Mouse (Mus musculus) erythroblast, embryonic 14.5 days (primary cell): ENCODE results near the gene Rragd. TPM values are rescaled to one million over a fixed set of nuclear protein-coding genes. Genes with fewer than 3 reads are reported as not detected.

Experiments used
- H3K27me3 ChIP-seq: 2 replicates; pipeline ENCODE4 v1.6.1; 2012; ENCODE audit warnings: inconsistent platforms; ENCODE audit not compliant: control insufficient read depth
- H3K36me3 ChIP-seq: 2 replicates; pipeline ENCODE4 v1.6.1; 2012; ENCODE audit warnings: mild to moderate bottlenecking, inconsistent platforms; ENCODE audit not compliant: control insufficient read depth
- H3K4me1 ChIP-seq: 2 replicates; pipeline ENCODE4 v1.6.1; 2012; ENCODE audit warnings: inconsistent platforms; ENCODE audit not compliant: control insufficient read depth
- H3K4me3 ChIP-seq: replicated peaks from 2 replicates; pipeline ENCODE3; 2012; ENCODE audit warnings: moderate library complexity, mild to moderate bottlenecking, inconsistent platforms
- H3K9me3 ChIP-seq: 2 replicates; pipeline ENCODE4 v1.6.1; 2012; ENCODE audit warnings: low read length, inconsistent platforms, mixed read lengths; ENCODE audit not compliant: control insufficient read depth
- GATA1 ChIP-seq: IDR thresholded peaks from 2 replicates; pipeline ENCODE4 v1.6.1; 2012; ENCODE audit warnings: low read length, inconsistent platforms, mixed read lengths
- TAL1 ChIP-seq: IDR thresholded peaks from 3 replicates; pipeline ENCODE4 v1.6.1; 2012; ENCODE audit warnings: low read length, inconsistent platforms, mixed read lengths
- polyA plus RNA-seq: library from polyadenylated mRNA; stranded (reverse); fragments of >175 nt; gene quantifications from 2 replicates; pipeline ENCODE4 v1.2.3, GENCODE M21; 2012

Rragd gene
- polyA plus RNA-seq, 1 experiment: 0.34 TPM

- TF ChIP-seq GATA1 (no peak), TAL1 (no peak)
- Histone ChIP-seq H3K36me3 (peaks cover 19% of the 10 kb centered on the region), H3K9me3 (no peaks in the 10 kb centered on the region), H3K27me3 (no peaks in the 10 kb centered on the region), H3K4me3 (no peak overlapping the region), H3K4me1 (no peaks in the 10 kb centered on the region)
Observed at GRCm38 (mm10) chr4:33056317-33056716, 73.5 kb downstream of the Rragd start.

- peaks cover 2% of the 10 kb centered on the region; the same call in 1 of the 2 replicates for H3K36me3 ChIP-seq
- no peaks in the 10 kb centered on the region for H3K4me1 ChIP-seq
- no peak overlapping the region for H3K4me3 ChIP-seq
- no peaks in the 10 kb centered on the region for H3K9me3 ChIP-seq
- H3K27me3 ChIP-seq: no peaks in the 10 kb centered on the region
- TF ChIP-seq TAL1 (no peak), GATA1 (no peak)
Observed at GRCm38 (mm10) chr4:33057890-33058687, 75.3 kb downstream of the Rragd start.

GRCm38 (mm10) chr4:33061158-33061557, 78.3 kb downstream of the Rragd start:
- Histone ChIP-seq H3K9me3 (no peaks in the 10 kb centered on the region), H3K36me3 (no peaks in the 10 kb centered on the region), H3K27me3 (no peaks in the 10 kb centered on the region), H3K4me1 (no peaks in the 10 kb centered on the region), H3K4me3 (no peak overlapping the region)
- no peak for TF ChIP-seq TAL1
- TF ChIP-seq GATA1: no peak

- no peaks in the 10 kb centered on the region for H3K27me3 ChIP-seq
- no peaks in the 10 kb centered on the region for H3K4me1 ChIP-seq
- H3K4me3 ChIP-seq: no peak within 1 kb of the TSS
- H3K9me3 ChIP-seq: no peaks in the 10 kb centered on the region
- TF ChIP-seq GATA1 (no peak), TAL1 (no peak)
- no peaks in the 10 kb centered on the region for H3K36me3 ChIP-seq
Observed at GRCm38 (mm10) chr4:33062981-33063380, 80.1 kb downstream of the Rragd start, which contains the start of gene Gabrr2. Gene Gabrr2, plus strand, starts transcription at chr4:33062999.

GRCm38 (mm10) chr4:33064986-33065385, 82.1 kb downstream of the Rragd start:
- Histone ChIP-seq H3K4me3 (no peak overlapping the region), H3K36me3 (no peaks in the 10 kb centered on the region)
- TF ChIP-seq TAL1 (no peak), GATA1 (no peak)

GRCm38 (mm10) chr4:33066223-33066960, 83.6 kb downstream of the Rragd start:
- Histone ChIP-seq H3K9me3 (no peaks in the 10 kb centered on the region), H3K27me3 (no peaks in the 10 kb centered on the region), H3K4me3 (no peak overlapping the region), H3K4me1 (no peaks in the 10 kb centered on the region), H3K36me3 (no peaks in the 10 kb centered on the region)
- no peak for TF ChIP-seq GATA1
- no peak for TF ChIP-seq TAL1

More at GRCm38 (mm10) chr4:33064986-33065385, 82.1 kb downstream of the Rragd start:
- no peaks in the 10 kb centered on the region for H3K27me3 ChIP-seq
- H3K9me3 ChIP-seq: no peaks in the 10 kb centered on the region
- H3K4me1 ChIP-seq: no peaks in the 10 kb centered on the region

- TF ChIP-seq TAL1 (no peak), GATA1 (no peak)
- no peaks in the 10 kb centered on the region for H3K36me3 ChIP-seq
- no peaks in the 10 kb centered on the region for H3K27me3 ChIP-seq
- no peak overlapping the region for H3K4me3 ChIP-seq
- H3K9me3 ChIP-seq: no peaks in the 10 kb centered on the region
- peaks cover 7% of the 10 kb centered on the region for H3K4me1 ChIP-seq
Observed at GRCm38 (mm10) chr4:33067331-33067730, 84.5 kb downstream of the Rragd start.

GRCm38 (mm10) chr4:33067826-33068225, 85.0 kb downstream of the Rragd start:
- peaks cover 12% of the 10 kb centered on the region for H3K4me1 ChIP-seq
- TF ChIP-seq TAL1 (no peak), GATA1 (no peak)
- H3K36me3 ChIP-seq: no peaks in the 10 kb centered on the region
- H3K27me3 ChIP-seq: no peaks in the 10 kb centered on the region
- no peaks in the 10 kb centered on the region for H3K9me3 ChIP-seq
- no peak overlapping the region for H3K4me3 ChIP-seq

GRCm38 (mm10) chr4:33068894-33069293, 86.1 kb downstream of the Rragd start:
- no peaks in the 10 kb centered on the region for H3K9me3 ChIP-seq

More at GRCm38 (mm10) chr4:33068894-33069293, 86.1 kb downstream of the Rragd start:
- no peak overlapping the region for H3K4me3 ChIP-seq
- no peak for TF ChIP-seq TAL1
- no peak for TF ChIP-seq GATA1
- H3K36me3 ChIP-seq: no peaks in the 10 kb centered on the region
- H3K27me3 ChIP-seq: no peaks in the 10 kb centered on the region
- peaks cover 18% of the 10 kb centered on the region for H3K4me1 ChIP-seq
